ENCODE assay signal across 26 mouse cellular contexts in the genomic region with DNA sequence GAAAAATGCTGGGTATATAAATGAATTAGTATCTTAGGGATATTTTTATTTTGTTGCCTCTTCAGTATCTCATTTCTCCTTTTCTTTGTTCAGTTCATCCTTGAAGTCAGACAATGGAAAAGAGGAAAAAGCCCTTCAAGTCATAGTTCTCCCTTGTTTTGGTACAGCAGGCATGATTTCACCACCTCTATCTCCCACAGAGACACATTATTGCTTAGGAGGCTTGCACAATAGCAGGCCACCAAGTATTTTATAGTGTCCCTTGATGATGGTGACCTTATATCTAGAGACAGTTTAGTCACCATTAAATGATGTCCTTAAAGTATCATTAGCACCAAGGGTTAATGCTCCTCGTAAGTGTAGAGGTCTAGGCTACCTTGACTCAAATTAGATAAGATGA.
"Had no signal": no experiment of that assay in that cellular context is flagged by ENCODE, and none has a peak within 500 bp of the region (broad histone marks: within the 10 kb centered on the region; RNA-seq: fewer than 3 reads in every experiment).

No protein-coding gene starts in this region.

- H3K4me1 ChIP-seq: embryonic facial prominence, embryonic 10.5 days; embryonic facial prominence, embryonic 12.5 days; embryonic facial prominence, embryonic 13.5 days; embryonic facial prominence, embryonic 15.5 days; forebrain, embryonic 10.5 days; forebrain, embryonic 12.5 days; forebrain, embryonic 13.5 days; forebrain, embryonic 15.5 days had no signal

- H3K36me3 ChIP-seq: embryonic facial prominence, embryonic 10.5 days; embryonic facial prominence, embryonic 12.5 days; embryonic facial prominence, embryonic 13.5 days; embryonic facial prominence, embryonic 15.5 days; forebrain, embryonic 10.5 days; forebrain, embryonic 12.5 days; forebrain, embryonic 15.5 days had no signal

- ATAC-seq: forebrain, embryonic 13.5 days; forebrain, embryonic 14.5 days; forebrain, embryonic 15.5 days; forebrain, embryonic 16.5 days; forebrain, postnatal 0 days had no signal

- H3K27ac ChIP-seq: embryonic facial prominence, embryonic 10.5 days; embryonic facial prominence, embryonic 12.5 days; embryonic facial prominence, embryonic 13.5 days; embryonic facial prominence, embryonic 15.5 days; forebrain, embryonic 10.5 days; forebrain, embryonic 12.5 days; forebrain, embryonic 13.5 days; forebrain, embryonic 15.5 days; gastrocnemius, adult 2 months; heart, adult 2 months had no signal

- H3K9ac ChIP-seq: embryonic facial prominence, embryonic 12.5 days; embryonic facial prominence, embryonic 13.5 days; embryonic facial prominence, embryonic 15.5 days; forebrain, embryonic 12.5 days; forebrain, embryonic 13.5 days; forebrain, embryonic 15.5 days; forebrain, postnatal 0 days had no signal

- H3K4me2 ChIP-seq: embryonic facial prominence, embryonic 12.5 days; embryonic facial prominence, embryonic 13.5 days; embryonic facial prominence, embryonic 15.5 days; forebrain, embryonic 12.5 days; forebrain, embryonic 13.5 days; forebrain, embryonic 15.5 days had no signal

- DNase-seq: cerebellum, adult 8-10 months; cerebellum, adult 9-10 months; cerebellum, adult 9-11 months; cerebellum, postnatal 10 days; cerebellum, postnatal 14 days; cerebellum, postnatal 25 days; cerebellum, postnatal 36 days; embryo, embryonic 11 days; forebrain, postnatal 0 days; gastrocnemius, adult 2 months; gastrocnemius, postnatal 10 days; gastrocnemius, postnatal 14 days; gastrocnemius, postnatal 25 days; gastrocnemius, postnatal 36 days; heart, adult 2 months had no signal

- H3K9me3 ChIP-seq: embryonic facial prominence, embryonic 10.5 days; embryonic facial prominence, embryonic 12.5 days; embryonic facial prominence, embryonic 13.5 days; embryonic facial prominence, embryonic 15.5 days; forebrain, embryonic 10.5 days; forebrain, embryonic 12.5 days; forebrain, embryonic 13.5 days; forebrain, embryonic 15.5 days had no signal

- H3K4me3 ChIP-seq: embryonic facial prominence, embryonic 10.5 days; embryonic facial prominence, embryonic 12.5 days; embryonic facial prominence, embryonic 13.5 days; embryonic facial prominence, embryonic 15.5 days; erythroblast, embryonic 14.5 days; forebrain, embryonic 10.5 days; forebrain, embryonic 12.5 days; forebrain, embryonic 13.5 days; forebrain, embryonic 15.5 days; gastrocnemius, adult 2 months; heart, adult 2 months had no signal

- H3K27me3 ChIP-seq: embryonic facial prominence, embryonic 12.5 days; embryonic facial prominence, embryonic 13.5 days; embryonic facial prominence, embryonic 15.5 days; forebrain, embryonic 12.5 days; forebrain, embryonic 13.5 days; forebrain, embryonic 15.5 days had no signal
